Mouse (Mus musculus) thymus, postnatal 4 days (tissue): ENCODE measurements around the gene Polh.

Experiments used
- DNase-seq: peaks from one replicate; pipeline ENCODE4 v3.0.0; 2021

Polh gene

GRCm38 (mm10) chr17:46129741-46130498, 72.5 kb downstream of the Polh start:
- DNase-seq, result no peak

GRCm38 (mm10) chr17:46127814-46128493, 74.5 kb downstream of the Polh start:
- no peak for DNase-seq

- no peak for DNase-seq
These were observed 75.8 kb downstream of the Polh start for GRCm38 (mm10) chr17:46126608-46127007.

GRCm38 (mm10) chr17:46123953-46124700, 78.3 kb downstream of the Polh start:
- no peak for DNase-seq

GRCm38 (mm10) chr17:46123285-46123684, 79.2 kb downstream of the Polh start:
- no peak for DNase-seq

GRCm38 (mm10) chr17:46122791-46123190, 79.7 kb downstream of the Polh start:
- DNase-seq, result no peak
